Mouse (Mus musculus): Measurements from ENCODE around the gene Rag1. TPM values are rescaled to one million over a fixed set of nuclear protein-coding genes. Genes with fewer than 3 reads are reported as not detected.

The Rag1 gene
- polyA plus RNA-seq, 1 experiment, result not detected

DNA sequence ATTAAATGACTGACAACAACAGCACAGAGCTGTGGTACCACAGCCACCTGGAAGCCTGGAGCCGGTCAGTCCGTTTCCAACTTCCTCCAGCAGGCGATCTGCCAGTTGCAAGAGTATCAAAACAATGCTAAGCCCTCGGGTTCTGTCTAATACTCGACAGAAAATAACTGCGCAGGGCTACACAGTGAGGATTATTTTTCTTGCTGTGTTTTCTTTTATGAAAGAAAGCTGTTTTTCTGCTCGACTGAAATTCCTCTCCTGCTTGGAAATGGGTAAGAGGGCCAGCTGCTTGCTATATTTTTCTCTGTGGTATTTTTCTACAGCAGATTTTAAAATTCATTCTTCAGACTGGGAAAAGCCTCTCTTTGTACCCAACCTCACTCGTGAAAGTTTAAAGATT, 48.6 kb downstream of the Rag1 start:
- H3K36me3 ChIP-seq (ENCODE audit: control insufficient read depth), result no peaks in the 10 kb centered on the region
- no peak for TF ChIP-seq GATA1 (IDR thresholded peaks at IDR 0.05; ENCODE audit: low read length)
- TF ChIP-seq TAL1 (IDR thresholded peaks at IDR 0.05; ENCODE audit: low read length), result no peak
- H3K4me1 ChIP-seq (ENCODE audit: control insufficient read depth), result no peaks in the 10 kb centered on the region; the same call in 1 of the 2 replicates
- H3K9me3 ChIP-seq (ENCODE audit: control insufficient read depth, low read length), result no peaks in the 10 kb centered on the region
- no peak overlapping the region for H3K4me3 ChIP-seq (replicated peaks)
- H3K27me3 ChIP-seq (ENCODE audit: control insufficient read depth), result no peaks in the 10 kb centered on the region

DNA sequence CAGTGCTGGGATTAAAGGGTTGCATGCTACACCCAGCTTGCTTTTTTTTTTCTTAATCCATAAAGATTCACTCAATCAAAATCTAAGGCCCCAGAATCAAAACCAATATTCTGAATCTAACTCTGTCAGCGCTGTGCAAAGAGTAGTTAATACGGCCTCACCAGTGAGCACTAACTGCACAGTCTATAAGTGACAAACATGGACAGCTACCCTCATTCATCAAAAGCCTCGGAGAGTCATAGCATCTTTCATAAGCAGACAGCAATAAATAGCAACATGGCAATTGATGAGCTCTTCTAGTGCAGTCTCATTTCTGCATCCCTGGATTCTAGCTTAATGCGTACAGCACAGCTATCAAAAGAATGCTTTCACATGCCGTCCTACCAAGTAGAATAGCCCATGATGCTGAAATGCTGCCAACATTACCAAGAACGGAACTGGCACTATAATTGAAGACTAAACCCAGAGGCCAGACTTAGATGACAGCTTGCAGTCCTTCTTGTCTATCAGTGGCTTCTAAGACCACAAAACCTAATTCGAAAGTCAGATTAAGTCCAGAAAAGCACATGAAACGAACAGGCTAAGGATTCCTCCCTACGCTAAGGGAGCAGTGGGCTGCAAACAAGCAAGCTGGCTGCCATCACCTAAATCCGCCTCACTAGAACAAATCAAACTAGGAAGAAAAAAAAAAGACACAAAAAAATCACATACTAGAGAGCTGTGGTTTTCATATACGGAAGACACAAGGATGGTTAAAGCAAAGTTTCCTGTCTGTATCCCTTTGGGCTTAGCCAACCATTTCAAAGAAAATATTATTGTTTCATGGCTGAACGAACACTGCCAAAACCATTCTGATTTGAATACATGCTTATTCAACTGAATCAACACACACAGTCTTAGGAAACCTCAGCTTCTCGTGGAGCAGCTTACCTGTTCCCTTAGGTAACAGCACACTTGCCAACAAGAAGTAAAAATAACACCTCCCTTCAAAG, 50.8 kb downstream of the Rag1 start:
- Histone ChIP-seq H3K4me1 (ENCODE audit: control insufficient read depth) (no peaks in the 10 kb centered on the region; the same call in 1 of the 2 replicates), H3K36me3 (ENCODE audit: control insufficient read depth) (no peaks in the 10 kb centered on the region), H3K4me3 (replicated peaks) (no peak overlapping the region), H3K27me3 (ENCODE audit: control insufficient read depth) (no peaks in the 10 kb centered on the region), H3K9me3 (ENCODE audit: control insufficient read depth, low read length) (no peaks in the 10 kb centered on the region)
- TF ChIP-seq TAL1 (IDR thresholded peaks at IDR 0.05; ENCODE audit: low read length) (no peak), GATA1 (IDR thresholded peaks at IDR 0.05; ENCODE audit: low read length) (no peak)

- TF ChIP-seq TAL1 (IDR thresholded peaks at IDR 0.05; ENCODE audit: low read length) (no peak), GATA1 (IDR thresholded peaks at IDR 0.05; ENCODE audit: low read length) (no peak)
- Histone ChIP-seq H3K4me3 (replicated peaks) (no peak overlapping the region), H3K9me3 (ENCODE audit: control insufficient read depth, low read length) (no peaks in the 10 kb centered on the region), H3K4me1 (ENCODE audit: control insufficient read depth) (no peaks in the 10 kb centered on the region; the same call in 1 of the 2 replicates), H3K36me3 (ENCODE audit: control insufficient read depth) (no peaks in the 10 kb centered on the region), H3K27me3 (ENCODE audit: control insufficient read depth) (no peaks in the 10 kb centered on the region)
Measured at GRCm38 (mm10) chr2:101597186-101597585, 52.1 kb downstream of the Rag1 start.

GRCm38 (mm10) chr2:101594681-101595080, 54.6 kb downstream of the Rag1 start:
- Histone ChIP-seq H3K36me3 (ENCODE audit: control insufficient read depth) (no peaks in the 10 kb centered on the region), H3K9me3 (ENCODE audit: control insufficient read depth, low read length) (no peaks in the 10 kb centered on the region), H3K4me3 (replicated peaks) (no peak overlapping the region), H3K4me1 (ENCODE audit: control insufficient read depth) (no peaks in the 10 kb centered on the region; the same call in 1 of the 2 replicates), H3K27me3 (ENCODE audit: control insufficient read depth) (no peaks in the 10 kb centered on the region)
- TF ChIP-seq GATA1 (IDR thresholded peaks at IDR 0.05; ENCODE audit: low read length) (no peak), TAL1 (IDR thresholded peaks at IDR 0.05; ENCODE audit: low read length) (no peak)

DNA sequence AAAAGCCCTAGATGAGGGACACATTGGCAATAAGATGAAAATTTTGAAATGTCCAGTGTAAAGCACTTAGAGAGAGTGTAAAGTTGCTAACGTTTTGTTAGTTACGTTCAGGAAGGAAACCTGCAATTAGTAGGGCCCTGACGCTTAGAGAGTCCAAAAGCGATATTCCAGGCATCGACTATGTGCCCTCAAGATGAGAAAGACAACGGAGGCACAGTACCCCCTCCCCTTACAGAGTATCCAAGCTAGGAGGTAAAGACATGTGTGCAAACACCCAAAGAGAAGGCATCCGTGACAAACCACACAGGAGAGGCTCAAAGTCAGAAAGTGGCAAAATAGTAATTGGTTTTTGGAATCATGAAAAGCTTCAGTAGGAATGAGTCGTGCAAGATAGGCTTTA, 56.4 kb downstream of the Rag1 start:
- Histone ChIP-seq H3K36me3 (ENCODE audit: control insufficient read depth) (no peaks in the 10 kb centered on the region), H3K9me3 (ENCODE audit: control insufficient read depth, low read length) (no peaks in the 10 kb centered on the region), H3K4me3 (replicated peaks) (no peak overlapping the region), H3K27me3 (ENCODE audit: control insufficient read depth) (no peaks in the 10 kb centered on the region), H3K4me1 (ENCODE audit: control insufficient read depth) (no peaks in the 10 kb centered on the region; the same call in 1 of the 2 replicates)
- no peak for TF ChIP-seq TAL1 (IDR thresholded peaks at IDR 0.05; ENCODE audit: low read length)
- TF ChIP-seq GATA1 (IDR thresholded peaks at IDR 0.05; ENCODE audit: low read length), result no peak

- Histone ChIP-seq H3K9me3 (ENCODE audit: control insufficient read depth, low read length) (no peaks in the 10 kb centered on the region), H3K36me3 (ENCODE audit: control insufficient read depth) (no peaks in the 10 kb centered on the region), H3K27me3 (ENCODE audit: control insufficient read depth) (no peaks in the 10 kb centered on the region), H3K4me3 (replicated peaks) (no peak overlapping the region), H3K4me1 (ENCODE audit: control insufficient read depth) (no peaks in the 10 kb centered on the region; the same call in 1 of the 2 replicates)
- TF ChIP-seq GATA1 (IDR thresholded peaks at IDR 0.05; ENCODE audit: low read length) (no peak), TAL1 (IDR thresholded peaks at IDR 0.05; ENCODE audit: low read length) (no peak)
Measured at GRCm38 (mm10) chr2:101592023-101592841, 57.1 kb downstream of the Rag1 start.

- H3K27me3 ChIP-seq (ENCODE audit: control insufficient read depth), result no peaks in the 10 kb centered on the region
- H3K4me3 ChIP-seq (replicated peaks), result no peak overlapping the region
- no peaks in the 10 kb centered on the region for H3K36me3 ChIP-seq (ENCODE audit: control insufficient read depth)
- no peaks in the 10 kb centered on the region; the same call in 1 of the 2 replicates for H3K4me1 ChIP-seq (ENCODE audit: control insufficient read depth)
- TF ChIP-seq TAL1 (IDR thresholded peaks at IDR 0.05; ENCODE audit: low read length), result no peak
- no peak for TF ChIP-seq GATA1 (IDR thresholded peaks at IDR 0.05; ENCODE audit: low read length)
- no peaks in the 10 kb centered on the region for H3K9me3 ChIP-seq (ENCODE audit: control insufficient read depth, low read length)
Measured at GRCm38 (mm10) chr2:101591356-101591755, 57.9 kb downstream of the Rag1 start.

Other genes starting within 250 kb of the Rag1 start
- 0.01 TPM in 1 of 2 replicates, not detected in the other for gene Rag2, start 24.8 kb downstream of the Rag1 start, polyA plus RNA-seq (2012)
- 0.05 and 0.13 TPM in 2 replicates for gene B230118H07Rik, start within 50 bp of the Rag1 start, polyA plus RNA-seq (2012)
- 0.03 and 0.05 TPM in 2 replicates for gene Traf6, start 28.9 kb upstream of the Rag1 start, polyA plus RNA-seq (2012)
- gene Prr5l, start 233.5 kb upstream of the Rag1 start, polyA plus RNA-seq (2012), result 0.02 and 0.03 TPM in 2 replicates
- 1.6 and 4.3 TPM in 2 replicates for gene Commd9, start 236.7 kb upstream of the Rag1 start, polyA plus RNA-seq (2012)

Data from erythroblast, embryonic 14.5 days (primary cell).